In genomic region chr1:176992517-176992916, GRCm38 (mm10) we compare ENCODE assay signal across 24 mouse cellular contexts.
A peak's percentile ranks its signal among the peaks of the same experiment; 100 is the strongest.
DNase-seq lines count a peak whose midpoint lies in the region; ATAC-seq and TF ChIP-seq lines count a peak whose summit lies in the region.
"Had no signal": no experiment of that assay in that cellular context is flagged by ENCODE, and none has a peak within 500 bp of the region (broad histone marks: within the 10 kb centered on the region; RNA-seq: fewer than 3 reads in every experiment).

No protein-coding gene starts in this region.

- H3K36me3 ChIP-seq in forebrain, embryonic 14.5 days (ENCODE audit: control insufficient read depth, insufficient read depth, low read length), result no peaks in the 10 kb centered on the region
- H3K36me3 ChIP-seq in forebrain, embryonic 12.5 days (replicated peaks), result no peaks in the 10 kb centered on the region
- H3K36me3 ChIP-seq in midbrain, embryonic 10.5 days, result no peaks in the 10 kb centered on the region
- no peaks in the 10 kb centered on the region for H3K36me3 ChIP-seq in midbrain, postnatal 0 days (ENCODE audit: insufficient read depth, low read length)
- H3K36me3 ChIP-seq in liver, embryonic 11.5 days (ENCODE audit: control insufficient read depth, insufficient read depth, low read length), result no peaks in the 10 kb centered on the region
- H3K36me3 ChIP-seq: embryonic facial prominence, embryonic 15.5 days had no signal

- no peak for TF ChIP-seq CTCF in midbrain, postnatal 0 days (IDR thresholded peaks at IDR 0.05)

- H3K27ac ChIP-seq in forebrain, embryonic 14.5 days (ENCODE audit: low read depth, low read length), result peak overlapping the region; percentile 97; the same call in 1 of the 2 replicates
- H3K27ac ChIP-seq in forebrain, embryonic 12.5 days, result no peak overlapping the region
- peak overlapping the region; percentile 95 for H3K27ac ChIP-seq in midbrain, embryonic 10.5 days (replicated peaks)
- no peak overlapping the region for H3K27ac ChIP-seq in midbrain, postnatal 0 days (ENCODE audit: low read depth, low read length)
- H3K27ac ChIP-seq in liver, embryonic 11.5 days (ENCODE audit: low read depth, low read length), result no peak overlapping the region
- H3K27ac ChIP-seq: embryonic facial prominence, embryonic 15.5 days; hindbrain, embryonic 14.5 days had no signal

- H3K4me3 ChIP-seq in forebrain, embryonic 14.5 days (ENCODE audit: low read depth, low read length), result no peak overlapping the region
- no peak overlapping the region for H3K4me3 ChIP-seq in forebrain, embryonic 12.5 days (replicated peaks)
- H3K4me3 ChIP-seq in midbrain, embryonic 10.5 days, result no peak overlapping the region
- no peak overlapping the region for H3K4me3 ChIP-seq in midbrain, postnatal 0 days (ENCODE audit: low read depth, low read length)
- no peak overlapping the region for H3K4me3 ChIP-seq in liver, embryonic 11.5 days (ENCODE audit: low read depth, low read length)
- H3K4me3 ChIP-seq: embryonic facial prominence, embryonic 15.5 days; erythroblast, embryonic 14.5 days had no signal

- H3K9ac ChIP-seq in forebrain, embryonic 14.5 days (ENCODE audit: low read length), result no peak overlapping the region
- no peak overlapping the region for H3K9ac ChIP-seq in forebrain, embryonic 12.5 days
- H3K9ac ChIP-seq in midbrain, postnatal 0 days (replicated peaks; ENCODE audit: low read length, poor library complexity, severe bottlenecking), result no peak overlapping the region
- no peak overlapping the region for H3K9ac ChIP-seq in liver, embryonic 11.5 days (ENCODE audit: low read depth, low read length)
- H3K9ac ChIP-seq: embryonic facial prominence, embryonic 15.5 days; hindbrain, embryonic 14.5 days had no signal

- peaks cover 51% of the 10 kb centered on the region for H3K4me1 ChIP-seq in forebrain, embryonic 14.5 days (ENCODE audit: control insufficient read depth, insufficient read depth, low read length)
- H3K4me1 ChIP-seq in forebrain, embryonic 12.5 days, result peaks cover 72% of the 10 kb centered on the region
- H3K4me1 ChIP-seq in midbrain, embryonic 10.5 days, result peaks cover 74% of the 10 kb centered on the region
- peaks cover 8% of the 10 kb centered on the region; the same call in 1 of the 2 replicates for H3K4me1 ChIP-seq in midbrain, postnatal 0 days (ENCODE audit: insufficient read depth, low read length)
- H3K4me1 ChIP-seq in liver, embryonic 11.5 days (replicated peaks; ENCODE audit: control insufficient read depth, insufficient read depth, low read length), result peaks cover 12% of the 10 kb centered on the region

- ATAC-seq in forebrain, embryonic 14.5 days, result no peak
- ATAC-seq in forebrain, embryonic 12.5 days (ENCODE audit: low FRiP score), result no peak
- no peak for ATAC-seq in midbrain, postnatal 0 days (ENCODE audit: low FRiP score)
- ATAC-seq in liver, embryonic 11.5 days (replicated peaks; ENCODE audit: low FRiP score), result no peak
- ATAC-seq: intestine, postnatal 0 days; Patski had no signal

- no peaks in the 10 kb centered on the region for H3K27me3 ChIP-seq in forebrain, embryonic 14.5 days (replicated peaks; ENCODE audit: control insufficient read depth, insufficient read depth, low read length)
- no peaks in the 10 kb centered on the region for H3K27me3 ChIP-seq in forebrain, embryonic 12.5 days
- H3K27me3 ChIP-seq in midbrain, embryonic 10.5 days (ENCODE audit: low read depth, poor library complexity, severe bottlenecking), result no peaks in the 10 kb centered on the region
- H3K27me3 ChIP-seq in midbrain, postnatal 0 days (ENCODE audit: insufficient read depth, low read length), result no peaks in the 10 kb centered on the region
- no peaks in the 10 kb centered on the region for H3K27me3 ChIP-seq in liver, embryonic 11.5 days (replicated peaks; ENCODE audit: control insufficient read depth, insufficient read depth, low read length)
- H3K27me3 ChIP-seq: embryonic facial prominence, embryonic 15.5 days; Patski had no signal

- H3K9me3 ChIP-seq in forebrain, embryonic 14.5 days (replicated peaks; ENCODE audit: control insufficient read depth, low read length), result no peaks in the 10 kb centered on the region
- no peaks in the 10 kb centered on the region for H3K9me3 ChIP-seq in forebrain, embryonic 12.5 days
- no peaks in the 10 kb centered on the region for H3K9me3 ChIP-seq in midbrain, embryonic 10.5 days (replicated peaks)
- no peaks in the 10 kb centered on the region for H3K9me3 ChIP-seq in midbrain, postnatal 0 days (ENCODE audit: low read length)
- no peaks in the 10 kb centered on the region for H3K9me3 ChIP-seq in liver, embryonic 11.5 days (ENCODE audit: control insufficient read depth, low read length)
- H3K9me3 ChIP-seq: embryonic facial prominence, embryonic 15.5 days; G1E had no signal

- H3K4me2 ChIP-seq in forebrain, embryonic 14.5 days (ENCODE audit: low read length), result no peak overlapping the region
- H3K4me2 ChIP-seq in forebrain, embryonic 12.5 days, result no peak overlapping the region
- no peak overlapping the region for H3K4me2 ChIP-seq in midbrain, postnatal 0 days (ENCODE audit: low read depth, low read length, poor library complexity, severe bottlenecking)
- no peak overlapping the region for H3K4me2 ChIP-seq in liver, embryonic 11.5 days
- H3K4me2 ChIP-seq: embryonic facial prominence, embryonic 15.5 days; hindbrain, embryonic 14.5 days had no signal

- 12% methylated on average over 8 of the region's 8 CpGs for WGBS in forebrain, embryonic 14.5 days
- 18% methylated on average over 8 of the region's 8 CpGs for WGBS in forebrain, embryonic 12.5 days
- WGBS in midbrain, embryonic 10.5 days, result 44% methylated on average over 8 of the region's 8 CpGs
- WGBS in midbrain, postnatal 0 days, result 60% methylated on average over 8 of the region's 8 CpGs
- 78% methylated on average over 8 of the region's 8 CpGs for WGBS in liver, embryonic 11.5 days

- DNase-seq in forebrain, embryonic 14.5 days (ENCODE audit: low spot score), result no peak
- no peak for DNase-seq in midbrain, embryonic 10.5 days (ENCODE audit: low spot score)
- DNase-seq in midbrain, postnatal 0 days (ENCODE audit: low spot score), result no peak
- peak; percentile 21 for DNase-seq in ZHBTc4 (ENCODE audit: low read depth, low spot score)
- DNase-seq in retina, postnatal 1 day, result peak; percentile 74
- no peak for DNase-seq in frontal cortex, postnatal 14 days (ENCODE audit: low spot score in 2 of 2)
- DNase-seq in liver, embryonic 11.5 days (ENCODE audit: low spot score), result no peak
- DNase-seq: adrenal gland, adult 8-10 months; adrenal gland, postnatal 36 days; cerebellum, adult 11 months; cerebellum, adult 8-10 months; cerebellum, postnatal 14 days; gastrocnemius, postnatal 36 days; heart, adult 11 months; heart, postnatal 10 days; heart, postnatal 4 days; kidney, adult 8-10 months had no signal

Comparison
In these comparisons a context has a peak if more than half of its experiments do, and no peak if none do; other contexts are left out.
1. H3K27ac ChIP-seq: peak in forebrain, embryonic 14.5 days (single experiment) and midbrain, embryonic 10.5 days (single experiment); none in forebrain, embryonic 12.5 days (single experiment), midbrain, postnatal 0 days (single experiment) and liver, embryonic 11.5 days (single experiment).
2. DNase-seq: peak in ZHBTc4 (single experiment) and retina, postnatal 1 day (single experiment); none in forebrain, embryonic 14.5 days (single experiment), midbrain, embryonic 10.5 days (single experiment), midbrain, postnatal 0 days (single experiment), frontal cortex, postnatal 14 days (0 of 2) and liver, embryonic 11.5 days (single experiment).